21 mouse cellular contexts compared by ENCODE assay signal in the genomic region with DNA sequence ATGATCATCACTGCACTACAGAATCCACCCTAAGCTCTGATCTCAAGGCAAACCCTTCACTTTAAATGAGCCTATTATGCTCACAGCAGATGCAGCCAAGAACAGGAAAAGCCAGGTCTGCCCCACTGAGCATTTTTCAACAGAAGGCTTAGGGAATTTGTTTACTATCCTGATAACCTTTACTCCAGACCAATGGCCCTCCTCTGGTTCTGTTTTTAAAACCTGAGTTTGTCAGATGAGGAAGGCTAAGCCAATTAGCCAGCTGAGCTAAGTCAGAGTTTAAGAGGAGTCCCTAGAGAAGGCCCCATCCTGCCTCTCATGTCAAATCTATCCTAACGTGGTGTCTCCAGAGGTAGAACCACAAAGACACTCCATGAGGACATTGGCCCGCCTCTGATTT. TPM values are rescaled to one million over a fixed set of nuclear protein-coding genes. Genes with fewer than 3 reads are reported as not detected.
A peak's percentile ranks its signal among the peaks of the same experiment; 100 is the strongest.
DNase-seq lines count a peak whose midpoint lies in the region; ATAC-seq and TF ChIP-seq lines count a peak whose summit lies in the region.
"Had no signal": no experiment of that assay in that cellular context is flagged by ENCODE, and none has a peak within 500 bp of the region (broad histone marks: within the 10 kb centered on the region; RNA-seq: fewer than 3 reads in every experiment).

No protein-coding gene starts in this region.

- no peak for TF ChIP-seq CTCF in heart, postnatal 0 days (IDR thresholded peaks at IDR 0.05; ENCODE audit: low read depth)
- no peak for TF ChIP-seq CTCF in MEL (IDR thresholded peaks at IDR 0.05 in 2 of 3, conservative IDR thresholded peaks at IDR 0.05 in 1 of 3; ENCODE audit: control insufficient read depth in 1 of 3, insufficient read depth in 1 of 3, low read depth in 2 of 3, low read length in 3 of 3, poor library complexity in 1 of 3, severe bottlenecking in 1 of 3)
- TF ChIP-seq CTCF in left cerebral cortex, adult 2 months (IDR thresholded peaks at IDR 0.05), result no peak

- intact Hi-C loops in left cerebral cortex, adult 2 months (cut with DNase I), result no loop called here

- H3K4me2 ChIP-seq in heart, postnatal 0 days (ENCODE audit: low read depth, low read length), result no peak overlapping the region
- H3K4me2 ChIP-seq in stomach, embryonic 16.5 days (ENCODE audit: low read depth, low read length), result no peak overlapping the region
- H3K4me2 ChIP-seq: embryonic facial prominence, embryonic 13.5 days; forebrain, embryonic 15.5 days; heart, embryonic 12.5 days; hindbrain, embryonic 14.5 days; limb, embryonic 15.5 days; midbrain, embryonic 12.5 days; neural tube, embryonic 12.5 days had no signal

- 49% methylated on average over 2 of the region's 2 CpGs for WGBS in heart, postnatal 0 days
- 54% methylated on average over 2 of the region's 2 CpGs for WGBS in stomach, embryonic 16.5 days

- no peaks in the 10 kb centered on the region for H3K9me3 ChIP-seq in heart, postnatal 0 days (replicated peaks; ENCODE audit: control insufficient read depth, low read length)
- no peaks in the 10 kb centered on the region for H3K9me3 ChIP-seq in MEL (replicated peaks; ENCODE audit: insufficient read depth, low read length)
- no peaks in the 10 kb centered on the region for H3K9me3 ChIP-seq in stomach, embryonic 16.5 days (replicated peaks; ENCODE audit: control insufficient read depth, low read length)
- H3K9me3 ChIP-seq: embryonic facial prominence, embryonic 13.5 days; forebrain, embryonic 15.5 days; limb, embryonic 15.5 days; midbrain, embryonic 12.5 days; neural tube, embryonic 12.5 days had no signal

- H3K4me3 ChIP-seq in heart, postnatal 0 days (ENCODE audit: low read depth, low read length), result no peak overlapping the region
- no peak overlapping the region for H3K4me3 ChIP-seq in MEL (ENCODE audit: control insufficient read depth in 1 of 2, insufficient read depth in 1 of 2, low read depth in 2 of 2, low read length in 2 of 2)
- H3K4me3 ChIP-seq in stomach, embryonic 16.5 days (replicated peaks; ENCODE audit: low read length), result no peak overlapping the region
- no peak overlapping the region for H3K4me3 ChIP-seq in left cerebral cortex, adult 2 months
- H3K4me3 ChIP-seq: embryonic facial prominence, embryonic 13.5 days; forebrain, embryonic 15.5 days; heart, embryonic 12.5 days; limb, embryonic 15.5 days; midbrain, embryonic 12.5 days; neural tube, embryonic 12.5 days had no signal

- H3K27me3 ChIP-seq in heart, postnatal 0 days (ENCODE audit: control insufficient read depth, insufficient read depth, low read length), result no peaks in the 10 kb centered on the region
- H3K27me3 ChIP-seq in MEL (ENCODE audit: control insufficient read depth in 1 of 2, insufficient read depth in 2 of 2, low read length in 2 of 2), result no peaks in the 10 kb centered on the region
- H3K27me3 ChIP-seq in stomach, embryonic 16.5 days (ENCODE audit: control insufficient read depth, insufficient read depth, low read length), result no peaks in the 10 kb centered on the region
- H3K27me3 ChIP-seq: embryonic facial prominence, embryonic 13.5 days; forebrain, embryonic 15.5 days; heart, embryonic 12.5 days; limb, embryonic 15.5 days; midbrain, embryonic 12.5 days; neural tube, embryonic 12.5 days had no signal

- no peak for TF ChIP-seq EP300 in heart, postnatal 0 days (IDR thresholded peaks at IDR 0.05; ENCODE audit: low read depth)
- no peak for TF ChIP-seq EP300 in MEL (IDR thresholded peaks at IDR 0.05; ENCODE audit: low read depth in 1 of 2, low read length in 2 of 2)

- TF ChIP-seq RAD21 in MEL (IDR thresholded peaks at IDR 0.05; ENCODE audit: low read depth, low read length), result no peak

- no peak for ATAC-seq in heart, postnatal 0 days (ENCODE audit: insufficient read depth, low read depth)
- ATAC-seq in inflammation-experienced regulatory T-cells, adult 6 months, result peak; percentile 30
- ATAC-seq in stomach, embryonic 16.5 days (ENCODE audit: insufficient read depth, low FRiP score), result no peak
- ATAC-seq: forebrain, embryonic 15.5 days had no signal

- DNase-seq in heart, postnatal 0 days (ENCODE audit: low spot score), result no peak
- DNase-seq in heart, postnatal 4 days, result no peak
- DNase-seq in MEL (ENCODE audit: low read depth, low spot score), result no peak
- DNase-seq in left cerebral cortex, adult 2 months (ENCODE audit: extremely low spot score in 1 of 2, low spot score in 2 of 2), result no peak
- no peak for DNase-seq in layer of hippocampus, postnatal 36 days
- DNase-seq: adrenal gland, postnatal 14 days; cerebellum, adult 11-12 months; cerebellum, postnatal 14 days; gastrocnemius, postnatal 14 days; kidney, adult 11 months; right cerebral cortex, postnatal 4 days had no signal

- H3K79me2 ChIP-seq in MEL (ENCODE audit: control insufficient read depth, insufficient read depth, low read length, poor library complexity), result no peaks in the 10 kb centered on the region

- H3K4me1 ChIP-seq in heart, postnatal 0 days (ENCODE audit: control insufficient read depth, insufficient read depth), result no peaks in the 10 kb centered on the region
- peaks cover 14 to 25% of the 10 kb centered on the region in 2 experiments for H3K4me1 ChIP-seq in MEL (ENCODE audit: control insufficient read depth in 1 of 2, insufficient read depth in 2 of 2, low read length in 2 of 2)
- no peaks in the 10 kb centered on the region for H3K4me1 ChIP-seq in stomach, embryonic 16.5 days (ENCODE audit: control insufficient read depth, insufficient read depth, low read length)
- H3K4me1 ChIP-seq: embryonic facial prominence, embryonic 13.5 days; forebrain, embryonic 15.5 days; neural tube, embryonic 12.5 days had no signal

- peak overlapping the region; percentile 20; the same call in 1 of the 2 replicates for H3K27ac ChIP-seq in heart, postnatal 0 days (ENCODE audit: low read depth)
- peak overlapping the region; percentile 42 for H3K27ac ChIP-seq in MEL (ENCODE audit: control insufficient read depth, low read depth, low read length)
- peak overlapping the region; percentile 1; the same call in 1 of the 2 replicates for H3K27ac ChIP-seq in stomach, embryonic 16.5 days (ENCODE audit: low read length)
- no peak overlapping the region for H3K27ac ChIP-seq in left cerebral cortex, adult 2 months
- H3K27ac ChIP-seq: embryonic facial prominence, embryonic 13.5 days; forebrain, embryonic 15.5 days; hindbrain, embryonic 14.5 days; limb, embryonic 15.5 days; midbrain, embryonic 12.5 days; neural tube, embryonic 12.5 days had no signal

- no peaks in the 10 kb centered on the region for H3K36me3 ChIP-seq in heart, postnatal 0 days (replicated peaks; ENCODE audit: control insufficient read depth, insufficient read depth, low read length)
- H3K36me3 ChIP-seq in MEL (ENCODE audit: control insufficient read depth in 1 of 2, insufficient read depth in 2 of 2, low read length in 2 of 2), result peaks cover 0 to 19% of the 10 kb centered on the region in 2 experiments; a peak in 2 of 4 replicates
- no peaks in the 10 kb centered on the region for H3K36me3 ChIP-seq in stomach, embryonic 16.5 days (ENCODE audit: control insufficient read depth, insufficient read depth, low read length)
- H3K36me3 ChIP-seq: embryonic facial prominence, embryonic 13.5 days; forebrain, embryonic 15.5 days; heart, embryonic 12.5 days; limb, embryonic 15.5 days; midbrain, embryonic 12.5 days; neural tube, embryonic 12.5 days had no signal

- H3K9ac ChIP-seq in heart, postnatal 0 days (replicated peaks; ENCODE audit: low read depth, low read length), result no peak overlapping the region
- H3K9ac ChIP-seq in MEL (ENCODE audit: control insufficient read depth, low read depth, low read length, poor library complexity, severe bottlenecking), result no peak overlapping the region
- H3K9ac ChIP-seq in stomach, embryonic 16.5 days (ENCODE audit: low read length), result no peak overlapping the region
- H3K9ac ChIP-seq: embryonic facial prominence, embryonic 13.5 days; forebrain, embryonic 15.5 days; heart, embryonic 12.5 days; hindbrain, embryonic 14.5 days; limb, embryonic 15.5 days; midbrain, embryonic 12.5 days; neural tube, embryonic 12.5 days had no signal

- TF ChIP-seq POLR2A in MEL (IDR thresholded peaks at IDR 0.05; ENCODE audit: control insufficient read depth in 1 of 2, insufficient read depth in 1 of 2, low read depth in 1 of 2, low read length in 2 of 2, poor library complexity in 1 of 2), result no peak

TF ChIP-seq in MEL, 35 proteins besides CTCF, POLR2A, EP300 and RAD21 (continues in another document):
- no peak for TF ChIP-seq NELFE (IDR thresholded peaks at IDR 0.05; ENCODE audit: low read depth, low read length)
- TF ChIP-seq GABPA (IDR thresholded peaks at IDR 0.05; ENCODE audit: low read depth, low read length), result no peak
- TF ChIP-seq KAT2A (conservative IDR thresholded peaks at IDR 0.05; ENCODE audit: low read depth, low read length), result no peak
- TF ChIP-seq CHD2 (IDR thresholded peaks at IDR 0.05; ENCODE audit: low read length), result no peak
- no peak for TF ChIP-seq JUND (IDR thresholded peaks at IDR 0.05; ENCODE audit: low read depth, low read length)
- TF ChIP-seq SMC3 (IDR thresholded peaks at IDR 0.05; ENCODE audit: low read depth, low read length), result no peak
- TF ChIP-seq SIN3A (IDR thresholded peaks at IDR 0.05; ENCODE audit: low read length), result no peak

RNA-seq across cellular contexts. Expression of a gene that starts 19.1 kb away (rescaled TPM):
- 12.6 and 14.0 TPM in 2 replicates for total RNA-seq in heart, postnatal 0 days (2014; rRNA removed; ENCODE audit: low replicate concordance)
- 22.8 and 24.3 TPM in 2 replicates for polyA plus RNA-seq in heart, postnatal 0 days (2015; fragmentation: Nextera tagmentation; extraction: Ambion mirVana)
- 10 to 100 TPM; 60.3 to 64.2 TPM for total RNA-seq in heart, postnatal 4 days (2021)
- not detected in 2 replicates for total RNA-seq in MEL (2012; rRNA removed)
- polyA plus RNA-seq in MEL (2012; ENCODE audit: insufficient read depth in 1 of 2, insufficient read length in 2 of 2, low read depth in 1 of 2, low replicate concordance in 2 of 2, missing spikeins in 1 of 2), result not detected
- 1 to 10 TPM in 1 of 3 experiments, under 1 TPM in 1, not detected in 1; 0.41 to 1.3 TPM for polyA plus RNA-seq in inflammation-experienced regulatory T-cells, adult 6 months (2017; shearing (Covaris generic))
- 55.3 and 57.8 TPM in 2 replicates for polyA plus RNA-seq in stomach, embryonic 16.5 days (2015; fragmentation: Nextera tagmentation; extraction: Ambion mirVana)
- total RNA-seq in left cerebral cortex, adult 2 months (2021), result 10 to 100 TPM; 35.6 to 37.0 TPM
- 10 to 100 TPM; 12.2 TPM for total RNA-seq in layer of hippocampus, postnatal 36 days (2021)

RNA-seq across cellular contexts. Expression of a gene that starts 51.9 kb away (rescaled TPM):
- 0.27 and 1.2 TPM in 2 replicates for total RNA-seq in heart, postnatal 0 days (2014; rRNA removed; ENCODE audit: low replicate concordance)
- 0.27 and 0.33 TPM in 2 replicates for polyA plus RNA-seq in heart, postnatal 0 days (2015; fragmentation: Nextera tagmentation; extraction: Ambion mirVana)
- under 1 TPM; 0.25 to 0.33 TPM for total RNA-seq in heart, postnatal 4 days (2021)
- total RNA-seq in MEL (2012; rRNA removed), result not detected in 2 replicates
- polyA plus RNA-seq in MEL (2012; ENCODE audit: insufficient read depth in 1 of 2, insufficient read length in 2 of 2, low read depth in 1 of 2, low replicate concordance in 2 of 2, missing spikeins in 1 of 2), result not detected
- 100 to 1,000 TPM; 154 to 191 (median 177) TPM for polyA plus RNA-seq in inflammation-experienced regulatory T-cells, adult 6 months (2017; shearing (Covaris generic))
- 2.5 and 3.7 TPM in 2 replicates for polyA plus RNA-seq in stomach, embryonic 16.5 days (2015; fragmentation: Nextera tagmentation; extraction: Ambion mirVana)
- 1 to 10 TPM; 3.5 to 5.0 TPM for total RNA-seq in left cerebral cortex, adult 2 months (2021)
- total RNA-seq in layer of hippocampus, postnatal 36 days (2021), result under 1 TPM; 0.46 to 0.67 TPM
- total RNA-seq: gastrocnemius, postnatal 14 days had no signal
- polyA plus RNA-seq: C2C12 had no signal

Comparison
In these comparisons a context has a peak if more than half of its experiments do, and no peak if none do; other contexts are left out.
1. RNA of a gene that starts 19.1 kb away (total RNA-seq): 60.3 to 64.2 TPM in heart, postnatal 4 days, 35.6 to 37.0 TPM in left cerebral cortex, adult 2 months, 12.6 to 14.0 TPM in heart, postnatal 0 days and 12.2 TPM in layer of hippocampus, postnatal 36 days; not detected in MEL; every median in the first group is over 10 times any median in the second.